Mouse (Mus musculus): ENCODE measurements around the gene Opn3.

DNA sequence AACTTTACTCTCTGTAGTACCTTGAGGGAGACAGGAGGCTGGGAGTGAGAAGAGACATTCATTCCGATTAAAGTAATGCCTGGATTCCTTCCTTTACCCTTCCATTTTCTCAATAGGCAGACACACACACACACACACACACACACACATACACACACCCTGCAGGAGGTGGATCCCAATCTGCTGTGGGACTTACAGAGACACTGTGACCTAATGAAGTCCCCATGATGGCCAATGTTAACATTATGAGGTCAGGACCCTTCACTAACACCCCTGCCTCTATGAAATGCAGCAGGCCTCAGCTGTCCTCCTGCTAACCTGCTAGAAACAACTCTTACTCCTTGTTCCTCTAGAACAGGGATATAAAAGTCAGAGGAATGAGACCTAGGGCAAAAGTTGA, 5.7 kb upstream of the Opn3 start, which contains the start of gene Wdr64:
- TF ChIP-seq CTCF (IDR thresholded peaks at IDR 0.05; ENCODE audit: insufficient read depth, low read depth, low read length) (no peak), POLR2A (IDR thresholded peaks at IDR 0.05; ENCODE audit: insufficient read depth, low read depth, low read length) (no peak)
